Mouse (Mus musculus) skeletal muscle tissue, adult 2 months (tissue): ENCODE results near the gene Psme3.

Experiments used
- DNase-seq: peaks from one replicate; pipeline ENCODE4 v3.0.0-alpha.2; 2012; ENCODE audit warnings: low read depth, low spot score

The Psme3 gene

GRCm38 (mm10) chr11:101353436-101353835 is 37.4 kb downstream of the Psme3 start:
- DNase-seq: no peak

GRCm38 (mm10) chr11:101354438-101355010 is 38.5 kb downstream of the Psme3 start:
- no peak for DNase-seq

- no peak for DNase-seq
These were observed 39.9 kb downstream of the Psme3 start for GRCm38 (mm10) chr11:101355916-101356315.

- DNase-seq: no peak
These were observed 41.6 kb downstream of the Psme3 start for GRCm38 (mm10) chr11:101357505-101358182.

GRCm38 (mm10) chr11:101359776-101360175 is 43.8 kb downstream of the Psme3 start:
- DNase-seq: no peak

- DNase-seq: no peak
These were observed 44.7 kb downstream of the Psme3 start for GRCm38 (mm10) chr11:101360651-101361113.

GRCm38 (mm10) chr11:101364531-101364931 is 48.5 kb downstream of the Psme3 start:
- DNase-seq: no peak

- no peak for DNase-seq
These were observed 51.4 kb downstream of the Psme3 start, which contains the start of gene G6pc for GRCm38 (mm10) chr11:101367326-101367935. Gene G6pc (plus strand): TSS chr11:101367561.

- no peak for DNase-seq
These were observed 54.1 kb downstream of the Psme3 start for GRCm38 (mm10) chr11:101370141-101370540.
